Mouse (Mus musculus) midbrain, embryonic 15.5 days (tissue): Measurements from ENCODE around the gene Taar7a. TPM values are rescaled to one million over a fixed set of nuclear protein-coding genes. Genes with fewer than 3 reads are reported as not detected.

Experiments used
- ATAC-seq: fragments of 200-750 bp; cut with Nextera tagmentation; replicated peaks from 2 replicates; pipeline ENCODE4 v1.8.0; 2017; ENCODE audit warnings: moderate TSS enrichment
- H3K27ac ChIP-seq: fragments of 300-500 bp; sonication (generic); 2 replicates; pipeline ENCODE4 v1.5.1; 2015; ENCODE audit warnings: mild to moderate bottlenecking, inconsistent platforms
- H3K27me3 ChIP-seq: fragments of 300-500 bp; sonication (generic); replicated peaks from 2 replicates; pipeline ENCODE4 v1.6.1; 2015; ENCODE audit warnings: inconsistent platforms
- H3K36me3 ChIP-seq: fragments of 300-500 bp; sonication (generic); replicated peaks from 2 replicates; pipeline ENCODE4 v1.6.1; 2015; ENCODE audit warnings: inconsistent platforms
- H3K4me1 ChIP-seq: fragments of 300-500 bp; sonication (generic); 2 replicates; pipeline ENCODE4 v1.6.1; 2015; ENCODE audit warnings: inconsistent platforms
- H3K4me2 ChIP-seq: fragments of 300-500 bp; sonication (generic); 2 replicates; pipeline ENCODE4 v1.6.1; 2015; ENCODE audit warnings: inconsistent platforms, mild to moderate bottlenecking, moderate library complexity
- H3K4me3 ChIP-seq: fragments of 300-500 bp; sonication (generic); 2 replicates; pipeline ENCODE4 v1.5.1; 2015; ENCODE audit warnings: mild to moderate bottlenecking, inconsistent platforms
- H3K9ac ChIP-seq: fragments of 300-500 bp; sonication (generic); 2 replicates; pipeline ENCODE4 v1.6.1; 2015; ENCODE audit warnings: mild to moderate bottlenecking, inconsistent platforms
- H3K9me3 ChIP-seq: fragments of 300-500 bp; sonication (generic); 2 replicates; pipeline ENCODE4 v1.6.1; 2016; ENCODE audit warnings: inconsistent platforms
- WGBS: fragments of 180-500 bp; shearing (Covaris S2); methylation state at CpG from one replicate; pipeline ENCODE4 v1.1.7; 2015; ENCODE audit warnings: mixed read lengths; 5-methylcytosine and 5-hydroxymethylcytosine counted together
- polyA plus RNA-seq: library from polyadenylated mRNA; unstranded; fragments of >200 nt; fragmentation: Nextera tagmentation; extraction: Ambion mirVana; gene quantifications from 2 replicates; pipeline ENCODE4 v1.2.1, GENCODE M21; 2015

Taar7a gene
- polyA plus RNA-seq, 1 experiment from 2014 or later: not detected

DNA sequence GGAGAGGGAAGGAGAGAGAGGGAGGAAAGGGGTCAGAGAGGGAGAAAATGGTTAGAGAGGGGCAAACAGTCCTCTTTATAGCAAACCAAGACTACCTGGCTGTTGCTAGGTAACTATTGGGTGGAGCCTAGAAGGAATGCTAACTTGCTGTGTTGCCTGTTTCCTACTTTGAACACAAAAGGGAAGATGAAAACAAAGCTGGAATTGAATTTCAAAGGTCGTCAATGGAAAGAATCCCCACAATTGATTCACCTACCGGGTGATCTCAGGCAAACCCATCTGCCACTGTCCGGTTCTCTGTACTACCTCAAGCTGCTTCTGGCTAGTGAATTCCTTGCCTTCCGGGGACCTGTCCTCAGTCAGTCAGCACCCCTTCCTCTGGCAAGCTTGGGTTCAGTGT, 15.3 kb downstream of the Taar7a start:
- Histone ChIP-seq H3K9me3 (no peaks in the 10 kb centered on the region), H3K27ac (no peak overlapping the region), H3K4me2 (no peak overlapping the region), H3K36me3 (no peaks in the 10 kb centered on the region), H3K9ac (no peak overlapping the region), H3K4me3 (no peak overlapping the region), H3K27me3 (no peaks in the 10 kb centered on the region), H3K4me1 (no peaks in the 10 kb centered on the region)
- ATAC-seq: no peak
- WGBS: 36% methylated on average over 4 of the region's 4 CpGs

- no peak overlapping the region for H3K9ac ChIP-seq
- no peak for ATAC-seq
- H3K4me3 ChIP-seq: no peak overlapping the region
- H3K4me1 ChIP-seq: no peaks in the 10 kb centered on the region
- no peak overlapping the region for H3K27ac ChIP-seq
- 70% methylated on average over 5 of the region's 5 CpGs for WGBS
- H3K36me3 ChIP-seq: no peaks in the 10 kb centered on the region
- no peak overlapping the region for H3K4me2 ChIP-seq
- H3K27me3 ChIP-seq: no peaks in the 10 kb centered on the region
- H3K9me3 ChIP-seq: no peaks in the 10 kb centered on the region
Measured at GRCm38 (mm10) chr10:23971256-23971655, 22.0 kb downstream of the Taar7a start.

DNA sequence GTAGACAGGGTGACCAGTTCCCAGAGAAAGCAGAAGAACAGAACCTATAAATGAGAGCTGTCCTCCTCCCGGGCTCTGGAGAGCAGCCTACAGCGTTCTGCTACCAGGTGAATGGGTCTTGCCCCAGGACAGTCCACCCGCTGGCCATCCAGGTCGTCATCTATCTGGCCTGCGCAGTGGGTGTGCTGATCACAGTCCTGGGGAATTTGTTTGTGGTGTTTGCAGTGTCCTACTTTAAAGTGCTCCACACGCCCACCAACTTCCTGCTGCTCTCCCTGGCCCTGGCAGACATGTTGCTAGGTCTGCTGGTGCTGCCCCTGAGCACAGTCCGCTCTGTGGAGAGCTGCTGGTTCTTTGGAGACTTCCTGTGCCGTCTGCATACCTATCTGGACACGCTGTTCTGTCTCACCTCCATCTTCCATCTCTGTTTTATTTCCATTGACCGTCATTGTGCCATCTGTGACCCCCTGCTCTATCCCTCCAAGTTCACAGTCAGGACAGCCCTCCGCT, 22.6 kb downstream of the Taar7a start, which contains the start of gene Taar5:
Gene Taar5, plus strand, starts transcription at position 51 of the 510 bp plus-strand sequence.
- 92% methylated on average over 11 of the region's 11 CpGs for WGBS
- no peaks in the 10 kb centered on the region for H3K9me3 ChIP-seq

DNA sequence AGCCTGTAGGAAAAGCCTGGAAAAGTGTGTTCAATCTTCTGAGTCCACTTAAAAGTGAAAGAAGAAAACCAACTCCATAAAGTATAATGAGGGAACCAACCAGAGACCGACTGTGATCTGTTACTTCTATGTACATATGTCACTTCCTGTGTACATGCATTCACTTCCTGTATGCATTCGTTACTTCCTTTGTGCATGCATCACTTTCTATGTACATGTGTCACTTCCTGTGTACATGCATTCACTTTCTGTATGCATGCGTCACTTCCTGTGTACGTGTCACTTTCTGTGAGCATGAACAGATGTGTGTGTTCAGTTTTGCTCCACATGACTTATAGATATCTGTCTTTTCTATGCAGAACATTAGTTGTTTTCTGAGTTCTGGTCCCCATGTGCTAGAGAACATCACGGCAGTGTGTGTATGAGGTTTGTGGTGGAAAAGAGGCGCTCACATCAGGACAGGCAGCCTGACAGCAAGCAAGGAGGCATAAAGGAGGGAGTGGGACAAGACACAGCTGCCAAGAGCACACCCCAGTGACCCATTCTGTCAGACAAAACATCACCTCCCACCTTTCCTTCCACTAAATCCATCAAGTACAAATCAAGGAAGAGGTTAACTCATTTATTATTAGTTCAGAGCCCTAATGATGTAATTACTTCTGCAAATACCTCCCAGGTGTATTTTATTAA, 28.2 kb downstream of the Taar7a start:
- no peak overlapping the region for H3K27ac ChIP-seq
- H3K4me1 ChIP-seq: no peaks in the 10 kb centered on the region
- no peak for ATAC-seq
- H3K36me3 ChIP-seq: no peaks in the 10 kb centered on the region
- H3K27me3 ChIP-seq: no peaks in the 10 kb centered on the region
- H3K4me3 ChIP-seq: no peak overlapping the region
- no peaks in the 10 kb centered on the region for H3K9me3 ChIP-seq
- no peak overlapping the region for H3K9ac ChIP-seq
- WGBS: 93% methylated on average over 6 of the region's 6 CpGs
- no peak overlapping the region for H3K4me2 ChIP-seq

More for the DNA sequence above, 22.6 kb downstream of the Taar7a start, which contains the start of gene Taar5:
- Histone ChIP-seq H3K4me3 (no peak within 1 kb of the TSS), H3K27ac (no peak within 1 kb of the TSS), H3K4me2 (no peak within 1 kb of the TSS), H3K27me3 (no peaks in the 10 kb centered on the region), H3K4me1 (no peaks in the 10 kb centered on the region), H3K36me3 (no peaks in the 10 kb centered on the region), H3K9ac (no peak within 1 kb of the TSS)
- no peak for ATAC-seq

DNA sequence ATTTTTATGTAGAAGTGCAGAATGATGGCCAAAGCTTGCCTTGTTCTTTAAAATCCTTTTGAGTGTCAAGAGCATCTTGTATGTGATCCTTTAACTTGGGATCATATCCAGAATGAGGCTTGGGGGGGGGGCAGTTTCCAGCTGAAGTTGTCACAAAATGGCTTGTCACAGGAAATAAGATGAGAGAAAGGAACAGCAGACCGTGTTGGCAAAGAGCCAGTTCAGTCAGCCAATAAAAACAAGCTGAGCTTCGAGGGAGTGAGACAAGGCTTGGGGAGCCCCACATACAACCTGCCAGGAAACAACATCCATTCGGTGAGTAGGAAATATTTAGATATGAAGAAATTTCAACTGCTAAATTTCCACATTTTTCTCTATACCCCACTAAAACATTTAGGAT, 29.8 kb downstream of the Taar7a start:
- ATAC-seq: no peak

DNA sequence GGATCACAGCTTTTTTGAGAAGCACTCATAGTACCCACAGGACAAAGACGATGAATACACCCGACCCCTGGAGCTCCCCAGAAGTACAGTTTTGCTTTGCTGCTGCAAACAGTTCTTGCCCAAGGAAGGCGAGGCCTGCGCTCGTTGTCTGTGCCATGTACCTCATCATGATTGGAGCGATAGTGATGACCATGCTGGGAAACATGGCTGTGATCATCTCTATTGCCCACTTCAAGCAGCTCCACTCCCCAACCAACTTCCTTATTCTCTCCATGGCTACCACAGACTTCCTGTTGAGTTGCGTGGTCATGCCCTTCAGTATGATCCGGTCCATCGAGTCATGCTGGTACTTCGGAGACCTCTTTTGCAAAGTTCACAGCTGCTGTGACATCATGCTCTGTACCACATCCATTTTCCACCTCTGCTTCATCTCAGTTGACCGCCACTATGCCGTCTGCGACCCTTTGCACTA, 32.8 kb downstream of the Taar7a start, which contains the start of gene Taar4:
Gene Taar4, plus strand, starts transcription at position 51 of the 472 bp plus-strand sequence.
- 96% methylated on average over 13 of the region's 13 CpGs for WGBS

More for the DNA sequence above, 29.8 kb downstream of the Taar7a start:
- H3K27ac ChIP-seq: no peak overlapping the region
- no peaks in the 10 kb centered on the region for H3K9me3 ChIP-seq
- no peaks in the 10 kb centered on the region for H3K4me1 ChIP-seq
- no peak overlapping the region for H3K4me2 ChIP-seq
- no peaks in the 10 kb centered on the region for H3K27me3 ChIP-seq
- H3K4me3 ChIP-seq: no peak overlapping the region
- no peaks in the 10 kb centered on the region for H3K36me3 ChIP-seq
- no peak overlapping the region for H3K9ac ChIP-seq
- 59% methylated on average over 3 of the region's 3 CpGs for WGBS

GRCm38 (mm10) chr10:23959071-23959470, 34.2 kb downstream of the Taar7a start:
- Histone ChIP-seq H3K9ac (no peak overlapping the region), H3K4me1 (no peaks in the 10 kb centered on the region), H3K27ac (no peak overlapping the region), H3K4me3 (no peak overlapping the region), H3K4me2 (no peak overlapping the region), H3K9me3 (no peaks in the 10 kb centered on the region), H3K36me3 (no peaks in the 10 kb centered on the region), H3K27me3 (no peaks in the 10 kb centered on the region)
- WGBS: 71% methylated on average over 3 of the region's 3 CpGs
- no peak for ATAC-seq

More for the DNA sequence above, 32.8 kb downstream of the Taar7a start, which contains the start of gene Taar4:
- H3K4me3 ChIP-seq: no peak within 1 kb of the TSS
- H3K9ac ChIP-seq: no peak within 1 kb of the TSS
- ATAC-seq: no peak
- no peaks in the 10 kb centered on the region for H3K27me3 ChIP-seq
- no peaks in the 10 kb centered on the region for H3K36me3 ChIP-seq
- H3K27ac ChIP-seq: no peak within 1 kb of the TSS
- H3K9me3 ChIP-seq: no peaks in the 10 kb centered on the region
- H3K4me1 ChIP-seq: no peaks in the 10 kb centered on the region
- H3K4me2 ChIP-seq: no peak within 1 kb of the TSS

DNA sequence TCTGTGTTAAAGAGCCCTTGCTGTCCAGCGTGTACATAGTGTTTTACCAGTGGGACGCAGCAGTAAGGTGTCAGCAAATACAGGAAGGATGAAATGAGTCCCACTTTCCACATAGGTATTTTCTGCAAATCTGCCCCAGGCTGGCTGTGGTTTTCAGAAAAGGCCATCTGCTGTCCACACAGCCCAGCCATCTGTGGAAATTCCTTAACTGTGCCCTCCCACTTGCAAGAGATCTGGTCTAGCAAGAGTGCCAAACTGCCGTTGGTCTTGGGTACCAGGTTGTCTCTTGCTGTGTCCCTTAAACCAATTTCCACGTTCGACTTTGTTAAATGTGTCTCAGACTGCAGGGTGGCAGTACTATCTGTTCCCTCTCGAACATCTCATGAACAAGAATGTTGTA, 41.6 kb downstream of the Taar7a start:
- Histone ChIP-seq H3K4me3 (no peak overlapping the region), H3K4me1 (no peaks in the 10 kb centered on the region), H3K27me3 (no peaks in the 10 kb centered on the region), H3K4me2 (no peak overlapping the region), H3K27ac (no peak overlapping the region), H3K9ac (no peak overlapping the region), H3K36me3 (no peaks in the 10 kb centered on the region), H3K9me3 (no peaks in the 10 kb centered on the region)
- WGBS: 89% methylated on average over 6 of the region's 6 CpGs
- no peak for ATAC-seq

GRCm38 (mm10) chr10:23949508-23950005, 43.7 kb downstream of the Taar7a start, which contains the start of gene Taar3:
TSS of gene Taar3 (plus strand) at chr10:23949558.
- 82% methylated on average over 16 of the region's 16 CpGs for WGBS
- H3K36me3 ChIP-seq: no peaks in the 10 kb centered on the region
- no peak within 1 kb of the TSS for H3K4me2 ChIP-seq
- H3K27ac ChIP-seq: no peak within 1 kb of the TSS
- no peak within 1 kb of the TSS for H3K4me3 ChIP-seq
- H3K27me3 ChIP-seq: no peaks in the 10 kb centered on the region
- no peaks in the 10 kb centered on the region for H3K4me1 ChIP-seq
- no peak for ATAC-seq
- no peak within 1 kb of the TSS for H3K9ac ChIP-seq
- no peaks in the 10 kb centered on the region for H3K9me3 ChIP-seq

- WGBS: 61% methylated on average over 7 of the region's 7 CpGs
- no peak for ATAC-seq
- Histone ChIP-seq H3K27ac (no peak overlapping the region), H3K36me3 (no peaks in the 10 kb centered on the region), H3K4me3 (no peak overlapping the region), H3K9me3 (no peaks in the 10 kb centered on the region), H3K4me1 (no peaks in the 10 kb centered on the region), H3K27me3 (no peaks in the 10 kb centered on the region), H3K4me2 (no peak overlapping the region), H3K9ac (no peak overlapping the region)
Measured at GRCm38 (mm10) chr10:23948026-23948425, 45.3 kb downstream of the Taar7a start.

DNA sequence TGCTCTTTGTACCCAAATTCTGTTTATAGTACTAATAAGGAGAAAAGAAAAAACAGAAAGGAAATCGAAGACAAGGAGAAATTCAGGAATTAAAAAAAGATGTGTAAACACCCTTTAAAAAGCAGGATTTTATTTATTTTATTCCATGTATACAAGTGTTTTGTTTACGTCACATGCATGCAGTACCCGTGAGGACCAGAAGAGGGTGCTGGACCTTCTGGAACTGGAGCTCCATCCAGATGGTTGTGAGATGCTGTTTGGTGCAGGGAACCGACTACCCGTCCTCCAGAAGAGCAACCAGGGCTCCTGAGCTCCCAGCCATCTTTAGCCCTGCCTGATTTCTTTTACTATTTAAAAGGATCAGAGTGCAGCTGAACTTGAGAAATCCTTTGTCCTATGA, 50.8 kb downstream of the Taar7a start:
- Histone ChIP-seq H3K27me3 (no peaks in the 10 kb centered on the region), H3K36me3 (no peaks in the 10 kb centered on the region), H3K4me3 (no peak overlapping the region), H3K4me2 (no peak overlapping the region), H3K4me1 (peaks cover 2% of the 10 kb centered on the region; the same call in 1 of the 2 replicates), H3K9ac (no peak overlapping the region), H3K9me3 (no peaks in the 10 kb centered on the region), H3K27ac (no peak overlapping the region)
- ATAC-seq: no peak
- 81% methylated on average over 5 of the region's 5 CpGs for WGBS
